Mouse (Mus musculus) lung, embryonic 16.5 days (tissue): ENCODE results near the gene Uaca. TPM values are rescaled to one million over a fixed set of nuclear protein-coding genes. Genes with fewer than 3 reads are reported as not detected.

Source experiments
- ATAC-seq: fragments of 200-750 bp; cut with Nextera tagmentation; 2 replicates; pipeline ENCODE4 v1.8.0; 2017; ENCODE audit warnings: low read depth, mild to moderate bottlenecking, moderate library complexity
- H3K27ac ChIP-seq: fragments of 300-500 bp; sonication (generic); 2 replicates; pipeline ENCODE4 v1.5.1; 2014; ENCODE audit warnings: mild to moderate bottlenecking, control low read depth, low read length
- H3K27me3 ChIP-seq: fragments of 300-500 bp; sonication (generic); 2 replicates; pipeline ENCODE4 v1.6.1; 2014; ENCODE audit warnings: low read depth, low read length, mixed read lengths; ENCODE audit not compliant: control insufficient read depth, insufficient read depth
- H3K36me3 ChIP-seq: fragments of 300-500 bp; sonication (generic); 2 replicates; pipeline ENCODE4 v1.6.1; 2014; ENCODE audit warnings: low read length; ENCODE audit not compliant: control insufficient read depth, insufficient read depth
- H3K4me1 ChIP-seq: fragments of 300-500 bp; sonication (generic); replicated peaks from 2 replicates; pipeline ENCODE4 v1.6.1; 2014; ENCODE audit warnings: low read length, mixed read lengths; ENCODE audit not compliant: control insufficient read depth, insufficient read depth
- H3K4me2 ChIP-seq: fragments of 300-500 bp; sonication (generic); 2 replicates; pipeline ENCODE4 v1.6.1; 2014; ENCODE audit warnings: low read depth, low read length, control low read depth
- H3K4me3 ChIP-seq: fragments of 300-500 bp; sonication (generic); 2 replicates; pipeline ENCODE4 v1.5.1; 2014; ENCODE audit warnings: mild to moderate bottlenecking, low read length, control low read depth
- H3K9ac ChIP-seq: fragments of 300-500 bp; sonication (generic); 2 replicates; pipeline ENCODE4 v1.6.1; 2014; ENCODE audit warnings: low read length, control low read depth
- H3K9me3 ChIP-seq: fragments of 300-500 bp; sonication (generic); 2 replicates; pipeline ENCODE4 v1.6.1; 2016; ENCODE audit warnings: low read length; ENCODE audit not compliant: control insufficient read depth
- WGBS: fragments of 180-500 bp; shearing (Covaris S2); extraction: QIAGEN DNeasy Blood & Tissue Kit; methylation state at CpG from one replicate; pipeline ENCODE4 v1.1.7; 2014; 5-methylcytosine and 5-hydroxymethylcytosine counted together
- polyA plus RNA-seq: library from polyadenylated mRNA; unstranded; fragments of >200 nt; fragmentation: Nextera tagmentation; extraction: Ambion mirVana; gene quantifications from 2 replicates; pipeline ENCODE4 v1.2.1, GENCODE M21; 2015

Uaca gene
- polyA plus RNA-seq, 1 experiment from 2014 or later, result 33.3 TPM

GRCm38 (mm10) chr9:60926301-60926700 lies 132.0 kb downstream of the Uaca start:
- WGBS, result 57% methylated on average over 9 of the region's 9 CpGs
- Histone ChIP-seq H3K4me2 (no peak overlapping the region), H3K27me3 (no peaks in the 10 kb centered on the region), H3K9me3 (no peaks in the 10 kb centered on the region), H3K4me3 (no peak overlapping the region), H3K9ac (no peak overlapping the region), H3K36me3 (no peaks in the 10 kb centered on the region), H3K27ac (no peak overlapping the region), H3K4me1 (peaks cover 5% of the 10 kb centered on the region; the same call in 1 of the 2 replicates)
- no peak for ATAC-seq

GRCm38 (mm10) chr9:60929290-60929983 lies 135.1 kb downstream of the Uaca start:
- H3K4me3 ChIP-seq, result no peak overlapping the region
- H3K9me3 ChIP-seq, result no peaks in the 10 kb centered on the region
- H3K4me1 ChIP-seq, result peaks cover 3% of the 10 kb centered on the region; the same call in 1 of the 2 replicates
- no peak overlapping the region for H3K27ac ChIP-seq
- no peak overlapping the region for H3K4me2 ChIP-seq
- WGBS, result 67% methylated on average over 4 of the region's 4 CpGs
- no peak overlapping the region for H3K9ac ChIP-seq
- ATAC-seq, result no peak
- H3K36me3 ChIP-seq, result no peaks in the 10 kb centered on the region
- H3K27me3 ChIP-seq, result no peaks in the 10 kb centered on the region

Other genes with a start within 250 kb of the Uaca start
- gene Lrrc49, start 106.4 kb upstream of the Uaca start, polyA plus RNA-seq, result 16.3 and 16.5 TPM in 2 replicates
- gene Larp6, start 81.6 kb upstream of the Uaca start, polyA plus RNA-seq, result 1.2 and 1.3 TPM in 2 replicates